In the genomic region with DNA sequence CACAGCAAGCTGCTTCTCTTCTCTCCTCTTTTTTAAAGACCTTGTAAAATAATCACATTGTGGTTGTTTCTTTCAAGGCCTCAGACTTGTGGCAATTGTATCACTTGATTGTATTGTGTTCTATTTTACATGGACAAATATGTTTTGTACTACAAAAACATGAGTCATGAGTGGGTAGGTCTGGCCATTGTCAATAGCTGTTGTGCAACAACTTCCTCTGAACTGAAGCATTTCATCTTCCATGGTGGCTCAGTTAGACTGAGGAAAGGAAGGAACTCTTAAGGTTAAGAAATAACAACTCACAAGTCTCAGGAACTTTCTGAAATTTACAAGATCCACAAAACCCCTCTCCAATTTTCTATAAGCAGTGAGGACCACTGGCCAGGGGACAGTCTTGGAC, we compare ENCODE assay signal across 10 mouse cellular contexts.
"Had no signal": no experiment of that assay in that cellular context is flagged by ENCODE, and none has a peak within 500 bp of the region (broad histone marks: within the 10 kb centered on the region; RNA-seq: fewer than 3 reads in every experiment).

No protein-coding gene starts in this region.

- ATAC-seq: liver, postnatal 0 days; midbrain, embryonic 16.5 days had no signal

- DNase-seq: liver, postnatal 0 days; lung, embryonic 14.5 days; lung, postnatal 10 days; lung, postnatal 4 days; midbrain, embryonic 14.5 days; right cerebral cortex, postnatal 14 days; thymus, adult 2 months; thymus, postnatal 25 days; thymus, postnatal 4 days had no signal
